In genomic region chr3:55284215-55284614, GRCm38 (mm10) we compare ENCODE assay signal across 10 mouse cellular contexts. TPM values are rescaled to one million over a fixed set of nuclear protein-coding genes. Genes with fewer than 3 reads are reported as not detected.
A peak's percentile ranks its signal among the peaks of the same experiment; 100 is the strongest.
DNase-seq lines count a peak whose midpoint lies in the region; ATAC-seq lines count a peak whose summit lies in the region.
"Had no signal": no experiment of that assay in that cellular context is flagged by ENCODE, and none has a peak within 500 bp of the region (broad histone marks: within the 10 kb centered on the region; RNA-seq: fewer than 3 reads in every experiment).

No protein-coding gene starts in this region.

- DNase-seq in lung, postnatal 10 days = peak; percentile 16
- no peak for DNase-seq in lung, postnatal 25 days (ENCODE audit: low spot score)
- DNase-seq in left cerebral cortex, postnatal 10 days (ENCODE audit: extremely low spot score in 1 of 2, low spot score in 2 of 2) = peak; percentile 29 to 73
- peak; percentile 91 for DNase-seq in telencephalon, adult 2 months (ENCODE audit: low read depth, low spot score)
- no peak for DNase-seq in yolk sac, embryonic 10.5 days (ENCODE audit: low spot score)
- DNase-seq: liver, embryonic 13.5 days had no signal

- H3K9me3 ChIP-seq in forebrain, embryonic 15.5 days = no peaks in the 10 kb centered on the region
- no peaks in the 10 kb centered on the region for H3K9me3 ChIP-seq in heart, embryonic 12.5 days (replicated peaks)
- H3K9me3 ChIP-seq: liver, embryonic 13.5 days had no signal

- 5% methylated on average over 3 of the region's 3 CpGs for WGBS in forebrain, embryonic 15.5 days
- WGBS in heart, embryonic 12.5 days = 61% methylated on average over 3 of the region's 3 CpGs

- 0 out of 2 replicates have a peak overlapping the region, but pooled peaks have one; percentile 5 for H3K4me2 ChIP-seq in forebrain, embryonic 15.5 days (replicated peaks)
- no peak overlapping the region for H3K4me2 ChIP-seq in heart, embryonic 12.5 days
- H3K4me2 ChIP-seq: liver, embryonic 13.5 days had no signal

- peaks cover 32% of the 10 kb centered on the region for H3K4me1 ChIP-seq in forebrain, embryonic 15.5 days
- peaks cover 6% of the 10 kb centered on the region; the same call in 1 of the 2 replicates for H3K4me1 ChIP-seq in heart, embryonic 12.5 days (replicated peaks)
- H3K4me1 ChIP-seq: liver, embryonic 13.5 days had no signal

- no peak overlapping the region for H3K4me3 ChIP-seq in forebrain, embryonic 15.5 days
- no peak overlapping the region for H3K4me3 ChIP-seq in heart, embryonic 12.5 days
- H3K4me3 ChIP-seq: liver, embryonic 13.5 days had no signal

- H3K27ac ChIP-seq in forebrain, embryonic 15.5 days (replicated peaks) = peak overlapping the region; percentile 79
- no peak overlapping the region for H3K27ac ChIP-seq in heart, embryonic 12.5 days (ENCODE audit: poor library complexity, severe bottlenecking)
- H3K27ac ChIP-seq: liver, embryonic 13.5 days had no signal

- H3K36me3 ChIP-seq in forebrain, embryonic 15.5 days = no peaks in the 10 kb centered on the region
- no peaks in the 10 kb centered on the region for H3K36me3 ChIP-seq in heart, embryonic 12.5 days
- H3K36me3 ChIP-seq: liver, embryonic 13.5 days had no signal

- intact Hi-C loops in left cerebral cortex, postnatal 10 days (cut with DNase I) = no loop called here

- no peak overlapping the region for H3K9ac ChIP-seq in forebrain, embryonic 15.5 days (replicated peaks)
- H3K9ac ChIP-seq in heart, embryonic 12.5 days = no peak overlapping the region
- H3K9ac ChIP-seq: liver, embryonic 13.5 days had no signal

- no peaks in the 10 kb centered on the region for H3K27me3 ChIP-seq in forebrain, embryonic 15.5 days
- no peaks in the 10 kb centered on the region for H3K27me3 ChIP-seq in heart, embryonic 12.5 days (replicated peaks)
- H3K27me3 ChIP-seq: liver, embryonic 13.5 days; Patski had no signal

- ATAC-seq in forebrain, embryonic 15.5 days (replicated peaks) = peak; percentile 88
- no peak for ATAC-seq in heart, embryonic 12.5 days (ENCODE audit: insufficient number of reproducible peaks, low FRiP score)
- ATAC-seq: Patski had no signal

RNA-seq across cellular contexts. Expression of gene Dclk1, which starts 42.1 kb away (rescaled TPM):
- polyA plus RNA-seq in forebrain, embryonic 15.5 days (2015; fragmentation: Nextera tagmentation; extraction: Ambion mirVana) = 253 TPM in 2 replicates
- total RNA-seq in left cerebral cortex, postnatal 10 days (2021) = 100 to 1,000 TPM; 970 to 973 TPM
- 8.6 and 9.3 TPM in 2 replicates for polyA plus RNA-seq in heart, embryonic 12.5 days (2016; fragmentation: Nextera tagmentation; extraction: Ambion mirVana)
- total RNA-seq: common myeloid progenitor, adult 5-6 weeks had no signal

Comparison
In these comparisons a context has a peak if more than half of its experiments do, and no peak if none do; other contexts are left out.
1. DNase-seq: peak in lung, postnatal 10 days (single experiment), left cerebral cortex, postnatal 10 days (2 of 2) and telencephalon, adult 2 months (single experiment); none in lung, postnatal 25 days (single experiment) and yolk sac, embryonic 10.5 days (single experiment).
2. RNA of gene Dclk1, which starts 42.1 kb away (polyA plus RNA-seq): 253 TPM in forebrain, embryonic 15.5 days; 8.6 to 9.3 TPM in heart, embryonic 12.5 days; every median in the first group is over 10 times any median in the second.